Comparison of ENCODE assay signal across 19 mouse cellular contexts in genomic region chr1:107608942-107609341, GRCm38 (mm10).
"Had no signal": no experiment of that assay in that cellular context is flagged by ENCODE, and none has a peak within 500 bp of the region (broad histone marks: within the 10 kb centered on the region; RNA-seq: fewer than 3 reads in every experiment).

No protein-coding gene starts in this region.

- H3K36me3 ChIP-seq: midbrain, embryonic 10.5 days; midbrain, embryonic 12.5 days; neural tube, embryonic 13.5 days; neural tube, embryonic 15.5 days had no signal

- H3K4me2 ChIP-seq: lung, embryonic 14.5 days; midbrain, embryonic 12.5 days; neural tube, embryonic 13.5 days; neural tube, embryonic 15.5 days had no signal

- ATAC-seq: midbrain, embryonic 16.5 days had no signal

- DNase-seq: lung, adult 18-20 months; lung, embryonic 14.5 days; lung, postnatal 10 days; lung, postnatal 4 days; midbrain, embryonic 14.5 days; retina, postnatal 1 day; right cerebral cortex, adult 18-20 months; right cerebral cortex, postnatal 25 days; right cerebral cortex, postnatal 4 days; spleen, adult 18-20 months; thymus, adult 18-20 months; thymus, postnatal 14 days; thymus, postnatal 36 days had no signal

- H3K27me3 ChIP-seq: midbrain, embryonic 12.5 days; neural tube, embryonic 13.5 days; neural tube, embryonic 15.5 days had no signal

- H3K27ac ChIP-seq: midbrain, embryonic 10.5 days; midbrain, embryonic 12.5 days; neural tube, embryonic 13.5 days; neural tube, embryonic 15.5 days had no signal

- H3K9me3 ChIP-seq: midbrain, embryonic 10.5 days; midbrain, embryonic 12.5 days; neural tube, embryonic 13.5 days; neural tube, embryonic 15.5 days had no signal

- H3K9ac ChIP-seq: lung, embryonic 14.5 days; midbrain, embryonic 12.5 days; neural tube, embryonic 13.5 days; neural tube, embryonic 15.5 days had no signal

- H3K4me1 ChIP-seq: midbrain, embryonic 10.5 days; midbrain, embryonic 12.5 days; neural tube, embryonic 13.5 days; neural tube, embryonic 15.5 days had no signal

- H3K4me3 ChIP-seq: midbrain, embryonic 10.5 days; midbrain, embryonic 12.5 days; myocyte; neural tube, embryonic 13.5 days; neural tube, embryonic 15.5 days had no signal
